Mouse (Mus musculus) kidney, adult 2 months (tissue): ENCODE measurements around the gene Tcl1. TPM values are rescaled to one million over a fixed set of nuclear protein-coding genes. Genes with fewer than 3 reads are reported as not detected.
A peak's percentile ranks its signal among the peaks of the same experiment; 100 is the strongest.

Source experiments
- DNase-seq: peaks from one replicate; pipeline ENCODE4 v3.0.0; 2021
- H3K27ac ChIP-seq: fragments of 200-500 bp; 2 replicates; pipeline ENCODE4 v1.5.1; 2012; ENCODE audit warnings: low read depth, low read length, control low read depth, inconsistent platforms; ENCODE audit not compliant: insufficient read depth
- H3K27me3 ChIP-seq: fragments of 200-500 bp; replicated peaks from 2 replicates; pipeline ENCODE4 v1.6.1; 2012; ENCODE audit warnings: mild to moderate bottlenecking, moderate library complexity, low read length, inconsistent platforms; ENCODE audit not compliant: control insufficient read depth, insufficient read depth
- H3K36me3 ChIP-seq: fragments of 200-500 bp; 2 replicates; pipeline ENCODE4 v1.6.1; 2012; ENCODE audit warnings: mild to moderate bottlenecking, moderate library complexity, low read length, inconsistent platforms; ENCODE audit not compliant: control insufficient read depth, insufficient read depth
- H3K4me1 ChIP-seq: fragments of 200-500 bp; 2 replicates; pipeline ENCODE4 v1.6.1; 2011; ENCODE audit warnings: low read length; ENCODE audit not compliant: control insufficient read depth, insufficient read depth
- H3K4me3 ChIP-seq: fragments of 200-500 bp; 2 replicates; pipeline ENCODE4 v1.5.1; 2011; ENCODE audit warnings: mild to moderate bottlenecking, low read depth, low read length, control low read depth; ENCODE audit not compliant: insufficient read depth
- CTCF ChIP-seq: fragments of 200-500 bp; conservative IDR thresholded peaks from 2 replicates; pipeline ENCODE4 v1.5.1; 2011; ENCODE audit warnings: low read depth, mild to moderate bottlenecking, control low read depth, low read length, moderate library complexity, mixed read lengths; ENCODE audit not compliant: insufficient read depth, insufficient read length
- POLR2A ChIP-seq: fragments of 200-500 bp; IDR thresholded peaks from one replicate; pipeline ENCODE4 v1.6.1; 2011; ENCODE audit warnings: low read depth, low read length, control low read depth
- whole genome bisulfite sequencing: fragments of 180-500 bp; shearing (Covaris S2); methylation state at CpG from one replicate; pipeline ENCODE4 v1.1.7; 2018; 5-methylcytosine and 5-hydroxymethylcytosine counted together
- polyA plus RNA-seq: library from polyadenylated mRNA; depleted of rRNA; stranded (reverse); fragments of >200 nt; gene quantifications from 2 replicates; pipeline ENCODE4 v1.2.3, GENCODE M21; 2012

Gene Tcl1
- polyA plus RNA-seq, 1 experiment, result not detected

DNA sequence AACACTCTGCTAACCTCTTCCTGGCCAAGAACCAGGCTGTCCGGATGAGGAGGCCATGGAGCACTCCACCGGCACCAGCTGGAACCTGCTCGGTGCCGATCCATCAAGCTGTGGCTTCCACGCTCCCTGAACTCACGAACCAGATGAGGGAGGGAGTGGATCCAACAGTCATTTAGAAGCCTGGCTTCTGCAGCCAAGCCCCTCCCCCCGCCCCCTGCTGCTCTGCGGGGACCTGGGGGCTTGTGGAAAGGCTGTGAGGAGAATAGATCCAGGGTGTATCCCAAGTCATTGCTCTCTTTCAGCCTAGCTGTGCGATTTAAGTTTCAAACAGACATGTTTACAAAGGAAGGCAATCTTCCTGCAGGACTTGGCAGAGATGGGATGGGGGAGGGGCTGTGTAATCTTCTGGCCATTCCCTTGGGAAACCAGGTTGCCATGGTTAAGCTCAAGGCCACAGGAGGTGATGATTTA is 26.2 kb upstream of the Tcl1 start:
- Histone ChIP-seq H3K4me1 (no peaks in the 10 kb centered on the region), H3K27ac (no peak overlapping the region), H3K36me3 (no peaks in the 10 kb centered on the region), H3K27me3 (no peaks in the 10 kb centered on the region), H3K4me3 (no peak overlapping the region)
- TF ChIP-seq POLR2A (no peak), CTCF (no peak)
- 3% methylated on average over 9 of the region's 9 CpGs for WGBS
- DNase-seq, result peak; percentile 23

- TF ChIP-seq POLR2A, result no peak
- no peak for TF ChIP-seq CTCF
- WGBS, result 80% methylated on average over 9 of the region's 9 CpGs
- H3K36me3 ChIP-seq, result no peaks in the 10 kb centered on the region
Observed at GRCm38 (mm10) chr12:105239060-105239459, 16.5 kb upstream of the Tcl1 start.

DNA sequence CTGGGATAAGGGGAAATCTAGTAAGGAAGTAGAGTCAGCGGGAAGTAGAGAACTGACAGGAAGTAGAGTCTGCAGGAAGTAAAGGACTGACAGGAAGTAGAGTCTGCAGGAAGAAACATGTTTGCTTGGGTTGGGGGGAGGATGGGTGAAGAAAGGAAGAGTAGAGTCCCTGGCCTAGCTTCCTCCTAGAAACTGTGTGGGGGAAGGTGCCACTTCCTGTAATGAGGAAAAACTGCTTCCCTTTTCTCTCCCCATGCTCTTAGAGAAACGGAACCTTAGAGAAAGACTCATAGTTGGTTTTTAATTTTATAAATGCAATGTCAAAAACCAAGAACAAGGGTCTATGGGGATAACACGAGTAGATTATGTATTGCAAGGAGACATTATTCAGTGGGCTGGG is 12.5 kb upstream of the Tcl1 start:
- H3K27ac ChIP-seq, result no peak overlapping the region
- WGBS, result 72% methylated on average over 3 of the region's 3 CpGs

More at GRCm38 (mm10) chr12:105239060-105239459, 16.5 kb upstream of the Tcl1 start:
- Histone ChIP-seq H3K4me1 (no peaks in the 10 kb centered on the region), H3K27me3 (no peaks in the 10 kb centered on the region), H3K4me3 (no peak overlapping the region), H3K27ac (no peak overlapping the region)
- no peak for DNase-seq

GRCm38 (mm10) chr12:105234362-105234761 is 11.8 kb upstream of the Tcl1 start:
- DNase-seq, result no peak

More for the DNA sequence above, 12.5 kb upstream of the Tcl1 start:
- no peaks in the 10 kb centered on the region for H3K4me1 ChIP-seq
- TF ChIP-seq POLR2A (no peak), CTCF (no peak)
- no peaks in the 10 kb centered on the region for H3K36me3 ChIP-seq
- DNase-seq, result no peak
- no peak overlapping the region for H3K4me3 ChIP-seq
- H3K27me3 ChIP-seq, result no peaks in the 10 kb centered on the region

DNA sequence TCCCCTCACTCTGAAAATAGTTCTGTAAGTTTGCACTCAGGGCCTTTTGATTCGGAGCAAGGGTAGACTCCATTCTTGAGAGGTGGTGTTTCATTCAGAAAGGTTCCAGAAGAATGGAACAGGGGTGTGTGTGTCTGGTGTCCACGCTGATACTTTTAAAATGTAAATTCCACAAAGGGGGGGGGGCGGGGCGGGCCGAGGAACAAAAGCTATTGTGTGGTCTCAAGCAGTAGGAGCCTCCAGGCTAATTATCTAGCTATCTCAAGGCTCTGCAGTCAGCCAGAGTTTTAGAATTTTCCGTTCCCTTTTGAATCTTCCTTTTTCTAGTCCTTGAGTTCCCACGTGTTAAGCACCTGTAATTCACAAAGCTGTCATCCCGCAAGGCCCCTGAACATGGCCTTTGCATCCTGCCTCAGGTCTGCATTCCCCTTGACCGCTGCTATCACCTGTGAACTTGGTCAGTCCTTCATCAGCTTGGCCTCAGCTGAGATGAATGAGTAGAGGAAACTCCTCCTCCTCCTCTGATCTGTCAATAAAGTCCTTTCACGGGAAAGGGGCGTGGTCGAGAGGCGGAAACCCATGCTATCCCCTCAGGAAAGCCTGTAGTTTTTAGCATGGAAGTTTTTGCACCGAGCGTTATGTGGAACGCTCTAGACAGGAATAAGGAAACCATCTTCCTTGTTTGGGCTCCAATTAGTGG is 2.2 kb upstream of the Tcl1 start:
- 53% methylated on average over 16 of the region's 16 CpGs for WGBS
- no peak overlapping the region for H3K4me3 ChIP-seq
- no peak for TF ChIP-seq CTCF
- no peak for TF ChIP-seq POLR2A

More at GRCm38 (mm10) chr12:105234362-105234761, 11.8 kb upstream of the Tcl1 start:
- Histone ChIP-seq H3K4me1 (no peaks in the 10 kb centered on the region), H3K27ac (no peak overlapping the region), H3K4me3 (no peak overlapping the region), H3K36me3 (no peaks in the 10 kb centered on the region), H3K27me3 (no peaks in the 10 kb centered on the region)
- TF ChIP-seq POLR2A (no peak), CTCF (no peak)
- WGBS, result 78% methylated on average over 11 of the region's 11 CpGs

DNA sequence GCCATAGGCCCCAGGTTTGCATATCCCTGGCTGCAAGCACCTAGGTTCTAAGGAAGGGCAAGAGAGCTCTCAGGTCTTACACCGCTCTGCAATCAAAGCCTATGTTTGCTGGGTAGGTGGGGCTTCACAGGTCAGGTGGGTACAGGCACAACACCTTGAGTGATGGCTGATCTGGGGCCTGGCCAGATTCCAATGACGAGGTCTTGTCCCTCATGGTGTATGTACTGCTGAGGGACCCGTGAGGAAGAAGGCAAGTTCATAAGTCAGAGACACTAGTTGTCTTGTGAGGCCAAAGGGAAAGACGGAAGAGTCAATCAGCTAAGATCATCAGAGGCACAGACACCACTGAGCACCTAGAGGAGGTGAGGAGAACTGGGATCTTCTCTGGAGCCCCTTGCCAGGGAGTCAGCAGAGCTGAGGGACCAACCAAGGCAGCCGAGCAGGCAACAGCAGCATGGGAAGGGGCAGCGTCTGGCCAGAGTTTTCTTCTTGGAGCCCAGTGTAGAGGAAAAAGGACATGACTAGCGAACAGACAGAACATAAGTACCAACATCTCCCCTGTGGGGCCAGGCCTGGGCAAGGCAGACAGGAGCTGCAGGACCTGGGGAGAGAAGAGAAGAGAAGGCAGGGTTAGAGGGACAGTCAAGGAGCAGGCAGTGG is 5.4 kb downstream of the Tcl1 start:
- Histone ChIP-seq H3K27ac (no peak overlapping the region), H3K4me1 (no peaks in the 10 kb centered on the region), H3K36me3 (no peaks in the 10 kb centered on the region), H3K27me3 (no peaks in the 10 kb centered on the region), H3K4me3 (no peak overlapping the region)
- no peak for DNase-seq
- TF ChIP-seq POLR2A (no peak), CTCF (no peak)
- WGBS, result 87% methylated on average over 7 of the region's 7 CpGs

More for the DNA sequence above, 2.2 kb upstream of the Tcl1 start:
- Histone ChIP-seq H3K36me3 (no peaks in the 10 kb centered on the region), H3K4me1 (no peaks in the 10 kb centered on the region), H3K27me3 (no peaks in the 10 kb centered on the region), H3K27ac (no peak overlapping the region)
- no peak for DNase-seq

DNA sequence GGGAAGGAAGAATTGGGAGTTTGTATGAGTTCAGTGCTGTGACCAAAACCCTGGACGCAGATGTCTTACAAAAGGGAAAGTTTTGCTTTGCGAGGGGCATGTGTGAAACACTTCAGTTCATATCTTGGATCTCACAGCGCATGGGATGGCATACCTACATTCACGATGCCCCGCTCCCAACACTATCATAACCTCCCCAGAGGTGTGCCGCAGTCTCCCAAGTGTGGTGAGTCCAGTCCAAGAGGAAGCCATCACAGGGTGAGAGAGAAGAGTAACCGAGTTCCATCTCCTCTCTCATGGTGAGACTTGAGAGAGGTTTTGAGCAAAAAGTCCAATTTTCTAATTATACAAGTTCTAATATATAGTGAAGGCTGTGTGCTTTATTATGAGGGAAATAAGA is 13.4 kb downstream of the Tcl1 start:
- TF ChIP-seq POLR2A (no peak), CTCF (no peak)
- no peak overlapping the region for H3K27ac ChIP-seq
- no peaks in the 10 kb centered on the region for H3K4me1 ChIP-seq
- no peaks in the 10 kb centered on the region for H3K36me3 ChIP-seq
- DNase-seq, result no peak
- no peak overlapping the region for H3K4me3 ChIP-seq
- no peaks in the 10 kb centered on the region for H3K27me3 ChIP-seq
- WGBS, result 94% methylated on average over 7 of the region's 7 CpGs
